Mouse (Mus musculus) neural tube, embryonic 15.5 days (tissue): Measurements from ENCODE around the gene Sec61a2. TPM values are rescaled to one million over a fixed set of nuclear protein-coding genes. Genes with fewer than 3 reads are reported as not detected.
A peak's percentile ranks its signal among the peaks of the same experiment; 100 is the strongest.

Experiments
- ATAC-seq: fragments of 200-750 bp; cut with Nextera tagmentation; 2 replicates; pipeline ENCODE4 v1.8.0; 2017; ENCODE audit warnings: mild to moderate bottlenecking, moderate TSS enrichment, moderate library complexity; ENCODE audit not compliant: low FRiP score
- H3K27ac ChIP-seq: fragments of 300-500 bp; sonication (generic); replicated peaks from 2 replicates; pipeline ENCODE4 v1.5.1; 2015; ENCODE audit warnings: mild to moderate bottlenecking, inconsistent platforms
- H3K27me3 ChIP-seq: fragments of 300-500 bp; sonication (generic); replicated peaks from 2 replicates; pipeline ENCODE4 v1.6.1; 2015; ENCODE audit warnings: inconsistent platforms
- H3K36me3 ChIP-seq: fragments of 300-500 bp; sonication (generic); 2 replicates; pipeline ENCODE4 v1.6.1; 2015; ENCODE audit warnings: inconsistent platforms
- H3K4me1 ChIP-seq: fragments of 300-500 bp; sonication (generic); 2 replicates; pipeline ENCODE4 v1.6.1; 2015; ENCODE audit warnings: inconsistent platforms
- H3K4me2 ChIP-seq: fragments of 300-500 bp; sonication (generic); 2 replicates; pipeline ENCODE4 v1.6.1; 2015; ENCODE audit warnings: inconsistent platforms, mild to moderate bottlenecking, moderate library complexity
- H3K4me3 ChIP-seq: fragments of 300-500 bp; sonication (generic); replicated peaks from 2 replicates; pipeline ENCODE4 v1.5.1; 2015; ENCODE audit warnings: mild to moderate bottlenecking, inconsistent platforms
- H3K9ac ChIP-seq: fragments of 300-500 bp; sonication (generic); replicated peaks from 2 replicates; pipeline ENCODE4 v1.6.1; 2015; ENCODE audit warnings: mild to moderate bottlenecking, inconsistent platforms
- H3K9me3 ChIP-seq: fragments of 300-500 bp; sonication (generic); replicated peaks from 2 replicates; pipeline ENCODE4 v1.6.1; 2016; ENCODE audit warnings: inconsistent platforms
- WGBS: fragments of 180-500 bp; shearing (Covaris S2); methylation state at CpG from one replicate; pipeline ENCODE4 v1.1.7; 2015; ENCODE audit warnings: mixed read lengths; 5-methylcytosine and 5-hydroxymethylcytosine counted together
- polyA plus RNA-seq: library from polyadenylated mRNA; unstranded; fragments of >200 nt; fragmentation: Nextera tagmentation; extraction: Ambion mirVana; gene quantifications from 2 replicates; pipeline ENCODE4 v1.2.1, GENCODE M21; 2015

Gene Sec61a2
- polyA plus RNA-seq, 1 experiment from 2014 or later, result 122 TPM

GRCm38 (mm10) chr2:5930291-5931054, 35.2 kb upstream of the Sec61a2 start:
- no peak overlapping the region for H3K4me3 ChIP-seq
- no peak overlapping the region for H3K4me2 ChIP-seq
- H3K9ac ChIP-seq, result no peak overlapping the region
- H3K27me3 ChIP-seq, result no peaks in the 10 kb centered on the region
- 92% methylated on average over 18 of the region's 18 CpGs for WGBS
- H3K27ac ChIP-seq, result no peak overlapping the region
- H3K4me1 ChIP-seq, result no peaks in the 10 kb centered on the region
- no peaks in the 10 kb centered on the region for H3K9me3 ChIP-seq
- no peak for ATAC-seq
- peaks cover 32% of the 10 kb centered on the region for H3K36me3 ChIP-seq

- peaks cover 32% of the 10 kb centered on the region for H3K36me3 ChIP-seq
- H3K4me1 ChIP-seq, result no peaks in the 10 kb centered on the region
- H3K9ac ChIP-seq, result no peak overlapping the region
These were observed 34.6 kb upstream of the Sec61a2 start for GRCm38 (mm10) chr2:5929793-5930192.

GRCm38 (mm10) chr2:5927481-5927880, 32.2 kb upstream of the Sec61a2 start:
- WGBS, result 95% methylated on average over 5 of the region's 5 CpGs

More at GRCm38 (mm10) chr2:5929793-5930192, 34.6 kb upstream of the Sec61a2 start:
- H3K4me2 ChIP-seq, result no peak overlapping the region
- no peaks in the 10 kb centered on the region for H3K9me3 ChIP-seq
- no peak overlapping the region for H3K4me3 ChIP-seq
- no peaks in the 10 kb centered on the region for H3K27me3 ChIP-seq
- WGBS, result 90% methylated on average over 5 of the region's 5 CpGs
- no peak overlapping the region for H3K27ac ChIP-seq
- no peak for ATAC-seq

DNA sequence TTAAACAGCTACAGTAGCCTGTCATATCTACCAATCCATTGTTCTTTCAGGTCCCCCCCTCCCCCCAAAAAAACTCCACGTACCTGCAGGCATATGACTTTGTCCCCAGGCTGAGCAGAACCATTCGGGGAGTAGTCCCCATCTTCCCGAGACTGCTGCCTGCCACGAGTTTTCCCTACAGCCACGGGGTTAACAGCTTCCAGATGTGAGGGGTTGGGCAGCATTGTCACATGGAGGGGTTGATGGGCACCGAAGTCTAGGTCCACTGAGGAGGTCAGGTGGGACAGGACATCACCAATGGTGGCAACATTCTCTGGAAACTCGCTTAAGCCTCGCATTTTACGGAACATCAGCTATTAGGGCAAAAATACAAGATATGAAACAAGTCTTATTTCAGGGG, 28.6 kb upstream of the Sec61a2 start:
- no peaks in the 10 kb centered on the region for H3K4me1 ChIP-seq
- H3K4me3 ChIP-seq, result no peak overlapping the region
- no peak overlapping the region for H3K4me2 ChIP-seq
- H3K9me3 ChIP-seq, result no peaks in the 10 kb centered on the region
- no peak overlapping the region for H3K9ac ChIP-seq
- WGBS, result 87% methylated on average over 9 of the region's 9 CpGs
- no peaks in the 10 kb centered on the region for H3K27me3 ChIP-seq
- no peak for ATAC-seq
- peaks cover 31% of the 10 kb centered on the region for H3K36me3 ChIP-seq
- H3K27ac ChIP-seq, result no peak overlapping the region

More at GRCm38 (mm10) chr2:5927481-5927880, 32.2 kb upstream of the Sec61a2 start:
- H3K4me1 ChIP-seq, result no peaks in the 10 kb centered on the region
- no peak overlapping the region for H3K4me3 ChIP-seq
- H3K9me3 ChIP-seq, result no peaks in the 10 kb centered on the region
- no peak overlapping the region for H3K4me2 ChIP-seq
- no peak for ATAC-seq
- peaks cover 32% of the 10 kb centered on the region for H3K36me3 ChIP-seq
- no peak overlapping the region for H3K9ac ChIP-seq
- H3K27ac ChIP-seq, result no peak overlapping the region
- H3K27me3 ChIP-seq, result no peaks in the 10 kb centered on the region

DNA sequence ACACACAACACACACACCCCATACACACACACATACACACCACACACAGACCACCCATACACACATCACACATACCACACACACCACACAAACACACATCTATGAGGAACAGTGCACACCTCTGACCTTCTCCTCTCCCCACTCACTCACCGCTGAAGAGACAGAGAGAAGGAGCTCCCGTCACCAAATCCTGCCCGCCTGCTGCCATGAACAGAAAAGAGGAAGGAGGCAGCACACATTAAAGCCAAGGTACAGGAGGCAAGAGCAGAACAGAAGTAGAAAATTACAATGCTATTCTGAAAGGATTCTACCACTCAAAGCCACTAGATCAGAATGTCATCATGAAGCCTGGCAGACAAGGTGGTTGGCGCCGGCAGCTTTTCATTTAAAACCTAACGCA, 27.6 kb upstream of the Sec61a2 start:
- no peak for ATAC-seq
- no peaks in the 10 kb centered on the region for H3K9me3 ChIP-seq
- H3K9ac ChIP-seq, result no peak overlapping the region
- no peak overlapping the region for H3K27ac ChIP-seq
- no peaks in the 10 kb centered on the region for H3K27me3 ChIP-seq
- H3K4me2 ChIP-seq, result no peak overlapping the region
- H3K4me3 ChIP-seq, result no peak overlapping the region
- no peaks in the 10 kb centered on the region for H3K4me1 ChIP-seq
- WGBS, result 98% methylated on average over 6 of the region's 6 CpGs
- peaks cover 32% of the 10 kb centered on the region for H3K36me3 ChIP-seq

- peaks cover 20% of the 10 kb centered on the region for H3K36me3 ChIP-seq
- H3K4me1 ChIP-seq, result 0 out of 2 replicates have a peak, but pooled peaks cover 2% of the 10 kb centered on the region
- H3K4me2 ChIP-seq, result no peak overlapping the region
- no peak for ATAC-seq
- H3K9ac ChIP-seq, result no peak overlapping the region
- H3K4me3 ChIP-seq, result no peak overlapping the region
- 53% methylated on average over 16 of the region's 16 CpGs for WGBS
- no peaks in the 10 kb centered on the region for H3K9me3 ChIP-seq
- no peak overlapping the region for H3K27ac ChIP-seq
- H3K27me3 ChIP-seq, result no peaks in the 10 kb centered on the region
These were observed 16.2 kb upstream of the Sec61a2 start for GRCm38 (mm10) chr2:5911282-5911965.

DNA sequence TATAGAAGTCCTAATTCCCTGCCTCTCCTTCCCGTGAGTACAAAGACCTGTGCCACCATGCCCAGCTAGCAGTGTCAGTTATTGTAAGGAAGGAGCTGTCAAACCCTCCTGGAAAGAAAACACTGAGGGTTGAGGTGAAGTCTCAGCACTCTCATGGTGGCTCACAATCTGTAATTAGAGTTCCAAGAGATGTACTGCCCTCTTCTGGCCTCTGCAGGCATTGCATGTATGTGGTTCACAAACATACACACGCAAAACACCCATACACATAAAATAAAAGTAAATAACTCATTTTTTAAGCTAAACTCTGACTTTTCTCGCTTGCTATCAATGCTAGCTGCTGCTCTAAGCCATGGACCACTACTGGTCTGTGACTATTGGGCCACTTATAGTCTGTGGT, 11.4 kb upstream of the Sec61a2 start:
- Histone ChIP-seq H3K27ac (no peak overlapping the region), H3K4me2 (no peak overlapping the region), H3K9me3 (no peaks in the 10 kb centered on the region), H3K4me1 (0 out of 2 replicates have a peak, but pooled peaks cover under 1% of the 10 kb centered on the region), H3K36me3 (peaks cover 27% of the 10 kb centered on the region), H3K9ac (no peak overlapping the region), H3K4me3 (no peak overlapping the region), H3K27me3 (no peaks in the 10 kb centered on the region)
- ATAC-seq, result no peak
- WGBS, result 63% methylated on average over 3 of the region's 3 CpGs

DNA sequence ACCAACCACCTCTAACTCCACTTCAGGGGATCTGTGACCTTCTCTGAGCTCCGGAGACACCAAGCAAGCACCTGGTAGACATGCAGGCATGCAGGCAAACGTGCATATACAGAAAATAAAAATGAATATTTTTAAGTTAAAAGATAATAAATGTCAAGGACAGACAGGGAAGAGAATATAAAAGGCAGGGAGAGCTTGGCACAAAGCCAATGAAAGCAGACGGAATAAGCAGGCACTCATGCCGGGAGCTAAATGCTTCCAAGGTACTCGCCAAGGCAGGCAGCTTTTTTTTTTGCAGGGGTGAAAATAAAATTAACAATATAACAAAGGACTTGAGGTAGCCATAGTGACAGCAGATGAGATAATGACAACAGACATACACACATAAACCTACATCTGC, 10.9 kb upstream of the Sec61a2 start:
- no peak overlapping the region for H3K4me3 ChIP-seq
- no peak overlapping the region for H3K9ac ChIP-seq
- no peaks in the 10 kb centered on the region for H3K9me3 ChIP-seq
- H3K4me2 ChIP-seq, result no peak overlapping the region
- 31% methylated on average over 5 of the region's 5 CpGs for WGBS
- no peak overlapping the region for H3K27ac ChIP-seq
- no peak for ATAC-seq
- no peaks in the 10 kb centered on the region for H3K27me3 ChIP-seq
- peaks cover 28% of the 10 kb centered on the region for H3K36me3 ChIP-seq
- no peaks in the 10 kb centered on the region for H3K4me1 ChIP-seq

DNA sequence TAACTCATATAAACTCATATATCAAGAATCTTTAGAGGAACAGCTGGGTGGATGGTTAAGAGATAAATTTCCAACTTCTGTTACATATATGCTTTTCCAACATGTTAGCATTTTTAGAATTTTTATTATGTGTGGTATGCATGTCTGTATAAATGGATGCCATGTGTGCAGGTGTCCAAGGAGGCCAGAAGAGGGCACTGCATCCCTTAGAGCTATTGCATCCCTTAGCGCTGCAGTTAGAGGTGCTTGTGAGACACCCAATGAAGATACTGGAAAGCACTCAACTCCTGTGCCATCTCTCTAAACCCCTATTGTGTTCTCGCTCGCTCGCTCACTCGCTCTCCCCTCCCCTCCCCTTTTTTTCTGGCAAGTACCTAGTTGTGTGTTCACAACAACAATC, 4.9 kb upstream of the Sec61a2 start:
- no peaks in the 10 kb centered on the region for H3K9me3 ChIP-seq
- WGBS, result 74% methylated on average over 5 of the region's 5 CpGs
- peaks cover 33% of the 10 kb centered on the region for H3K36me3 ChIP-seq
- ATAC-seq, result no peak
- no peak overlapping the region for H3K9ac ChIP-seq
- no peak overlapping the region for H3K4me2 ChIP-seq
- H3K4me3 ChIP-seq, result no peak overlapping the region
- H3K27ac ChIP-seq, result no peak overlapping the region
- 0 out of 2 replicates have a peak, but pooled peaks cover 4% of the 10 kb centered on the region for H3K4me1 ChIP-seq
- no peaks in the 10 kb centered on the region for H3K27me3 ChIP-seq

- Histone ChIP-seq H3K4me1 (peaks cover 16% of the 10 kb centered on the region), H3K4me3 (peak overlapping the region; percentile 93), H3K4me2 (peak overlapping the region; percentile 52), H3K27ac (no peak overlapping the region), H3K27me3 (no peaks in the 10 kb centered on the region), H3K36me3 (peaks cover 15% of the 10 kb centered on the region; the same call in 1 of the 2 replicates), H3K9me3 (no peaks in the 10 kb centered on the region), H3K9ac (peak overlapping the region; percentile 91)
- peak; percentile 37; the same call in 1 of the 2 replicates for ATAC-seq
- WGBS, result 28% methylated on average over 11 of the region's 11 CpGs
These were observed 936 bp downstream of the Sec61a2 start for GRCm38 (mm10) chr2:5894296-5894695.

- Histone ChIP-seq H3K9me3 (no peaks in the 10 kb centered on the region), H3K9ac (no peak overlapping the region), H3K27ac (no peak overlapping the region), H3K36me3 (peaks cover 32% of the 10 kb centered on the region), H3K4me2 (no peak overlapping the region), H3K4me3 (no peak overlapping the region), H3K4me1 (peaks cover 11% of the 10 kb centered on the region), H3K27me3 (no peaks in the 10 kb centered on the region)
- WGBS, result 69% methylated on average over 2 of the region's 2 CpGs
- ATAC-seq, result no peak
These were observed 5.8 kb downstream of the Sec61a2 start for GRCm38 (mm10) chr2:5889412-5889811.

DNA sequence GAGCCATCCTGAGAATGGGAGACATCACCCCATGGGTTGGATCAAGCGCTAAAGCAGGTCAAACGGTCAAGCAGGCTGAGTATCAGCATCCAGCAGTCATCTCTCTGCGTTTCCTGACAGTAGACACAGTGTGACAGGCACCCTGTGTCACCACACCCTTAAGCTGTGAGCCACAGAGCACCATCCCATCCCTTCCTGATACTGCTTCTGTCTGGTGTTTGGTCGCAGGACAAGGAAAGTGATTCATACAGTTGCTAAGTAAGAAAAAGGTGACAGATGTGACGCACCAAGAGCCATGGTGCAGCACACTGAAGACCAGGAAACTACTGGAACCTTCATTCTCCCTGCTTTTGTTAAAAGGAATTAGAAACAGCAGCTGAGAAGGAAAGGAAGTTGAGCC, 6.4 kb downstream of the Sec61a2 start:
- no peaks in the 10 kb centered on the region for H3K9me3 ChIP-seq
- peaks cover 34% of the 10 kb centered on the region for H3K36me3 ChIP-seq
- H3K27me3 ChIP-seq, result no peaks in the 10 kb centered on the region
- H3K4me3 ChIP-seq, result no peak overlapping the region
- no peak overlapping the region for H3K4me2 ChIP-seq
- ATAC-seq, result no peak
- peaks cover 7% of the 10 kb centered on the region for H3K4me1 ChIP-seq
- 96% methylated on average over 5 of the region's 5 CpGs for WGBS
- H3K27ac ChIP-seq, result no peak overlapping the region
- no peak overlapping the region for H3K9ac ChIP-seq
